Mouse (Mus musculus) liver, postnatal 0 days (tissue): ENCODE results near the gene Pepd.

Experiments used
- CTCF ChIP-seq: sonication (generic); IDR thresholded peaks from 2 replicates; pipeline ENCODE4 v1.5.1; 2016; ENCODE audit warnings: antibody characterized with exemption, low read depth
- EP300 ChIP-seq: IDR thresholded peaks from 2 replicates; pipeline ENCODE4 v1.6.1; 2016; ENCODE audit warnings: antibody characterized with exemption, low read depth, mild to moderate bottlenecking

DNA sequence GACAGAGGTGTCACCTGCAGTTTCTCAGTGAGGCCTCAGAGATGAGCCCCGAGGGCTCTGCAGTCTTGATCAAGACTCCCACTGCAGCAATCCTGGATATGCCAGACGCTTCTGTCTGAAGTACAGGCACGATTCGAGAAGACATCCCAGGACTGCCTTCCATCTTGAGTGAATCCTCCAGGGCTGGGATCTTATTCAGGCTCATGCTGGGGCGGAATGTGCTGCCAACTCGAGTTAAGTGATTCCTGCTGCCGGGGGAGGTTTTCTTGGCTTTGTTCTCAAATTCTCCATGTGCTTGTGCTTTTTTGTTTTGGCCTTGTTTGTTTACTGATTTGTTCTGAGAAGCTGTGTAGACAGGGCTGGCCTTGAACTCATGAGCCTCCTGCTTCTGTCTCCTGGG, 34.4 kb upstream of the Pepd start:
- TF ChIP-seq CTCF (no peak), EP300 (no peak)
